Mouse (Mus musculus) testis, adult 2 months (tissue): ENCODE measurements around the gene Ice1. TPM values are rescaled to one million over a fixed set of nuclear protein-coding genes. Genes with fewer than 3 reads are reported as not detected.
A peak's percentile ranks its signal among the peaks of the same experiment; 100 is the strongest.

Experiments used
- H3K27ac ChIP-seq: fragments of 200-500 bp; 2 replicates; pipeline ENCODE4 v1.5.1; 2012; ENCODE audit warnings: low read depth, low read length; ENCODE audit not compliant: control insufficient read depth, insufficient read depth
- H3K27me3 ChIP-seq: fragments of 200-500 bp; 2 replicates; pipeline ENCODE4 v1.6.1; 2012; ENCODE audit warnings: mild to moderate bottlenecking, low read length, moderate library complexity; ENCODE audit not compliant: control insufficient read depth, insufficient read depth
- H3K36me3 ChIP-seq: fragments of 200-500 bp; 2 replicates; pipeline ENCODE4 v1.6.1; 2012; ENCODE audit warnings: mild to moderate bottlenecking, low read length; ENCODE audit not compliant: control insufficient read depth, insufficient read depth
- H3K4me1 ChIP-seq: fragments of 200-500 bp; 2 replicates; pipeline ENCODE4 v1.6.1; 2012; ENCODE audit warnings: low read length; ENCODE audit not compliant: control insufficient read depth, insufficient read depth
- H3K4me3 ChIP-seq: fragments of 200-500 bp; 2 replicates; pipeline ENCODE4 v1.5.1; 2012; ENCODE audit warnings: low read depth, mild to moderate bottlenecking, low read length, moderate library complexity, mixed read lengths; ENCODE audit not compliant: control insufficient read depth
- CTCF ChIP-seq: fragments of 200-500 bp; IDR thresholded peaks from 2 replicates; pipeline ENCODE4 v1.5.1; 2012; ENCODE audit warnings: low read depth, mild to moderate bottlenecking, inconsistent platforms, low read length, moderate library complexity; ENCODE audit not compliant: control insufficient read depth, insufficient read depth, insufficient replicate concordance
- POLR2A ChIP-seq: fragments of 200-500 bp; IDR thresholded peaks from 2 replicates; pipeline ENCODE4 v1.6.1; 2012; ENCODE audit warnings: low read depth, mild to moderate bottlenecking, inconsistent platforms, low read length, moderate library complexity; ENCODE audit not compliant: control insufficient read depth
- polyA plus RNA-seq: library from polyadenylated mRNA; depleted of rRNA; stranded (reverse); fragments of >200 nt; gene quantifications from 2 replicates; pipeline ENCODE4 v1.2.3, GENCODE M21; 2012

The Ice1 gene
- polyA plus RNA-seq, 1 experiment, result 22.2 TPM

DNA sequence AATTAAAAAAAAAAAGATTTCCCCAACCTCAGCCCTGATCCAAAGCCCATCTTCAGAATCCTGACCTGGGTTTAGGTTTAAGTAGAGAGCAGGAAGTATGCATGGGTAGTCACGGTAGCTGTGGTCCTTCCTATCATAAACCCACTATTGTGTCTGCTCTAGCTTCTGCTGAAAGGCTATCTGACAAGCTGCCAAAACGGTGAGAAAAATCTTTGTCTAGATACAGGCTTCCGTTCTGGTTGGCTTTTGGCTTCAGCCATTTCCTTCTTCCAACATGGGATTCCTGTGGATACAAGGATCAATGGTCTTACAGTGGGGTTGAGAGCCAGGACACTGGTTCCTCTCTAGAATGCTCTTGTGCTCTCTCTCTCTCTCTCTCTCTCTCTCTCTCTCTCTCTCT lies 2.2 kb upstream of the Ice1 start:
- TF ChIP-seq CTCF (no peak), POLR2A (no peak)

DNA sequence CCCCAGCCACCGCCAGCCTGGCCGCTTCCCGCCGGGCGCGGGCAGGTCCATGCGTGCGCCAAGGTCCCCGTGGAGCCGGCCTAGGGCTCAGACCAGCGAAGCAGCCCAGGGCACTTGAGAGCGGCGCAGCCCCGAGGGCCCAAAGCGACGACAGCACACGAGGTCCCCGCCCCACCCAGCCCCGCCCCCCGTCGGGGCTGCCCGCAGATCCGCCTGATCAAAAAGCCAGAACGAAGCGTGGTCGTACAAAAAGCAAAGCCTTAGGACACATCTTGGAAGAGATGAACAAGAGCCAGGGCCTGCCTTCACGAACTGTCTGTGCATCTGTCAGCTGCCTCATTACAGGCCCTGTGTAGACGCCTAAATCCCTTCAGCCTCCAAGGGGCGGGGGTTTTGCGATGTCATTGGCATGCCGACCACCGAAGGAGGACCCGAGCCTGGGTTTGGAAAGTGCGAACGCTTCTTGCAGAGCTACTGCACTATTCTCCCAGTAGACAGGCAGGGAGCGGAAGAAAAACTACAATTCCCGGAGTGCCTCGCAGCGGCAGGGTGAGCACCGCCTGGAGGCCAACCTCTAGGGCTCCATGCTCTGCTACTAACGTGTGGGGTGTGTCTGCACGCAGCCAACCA lies 343 bp upstream of the Ice1 start:
- no peak for TF ChIP-seq CTCF
- peak; percentile 43; the same call in 1 of the 2 replicates for TF ChIP-seq POLR2A
- Histone ChIP-seq H3K36me3 (no peaks in the 10 kb centered on the region), H3K27me3 (no peaks in the 10 kb centered on the region), H3K4me3 (peak overlapping the region; percentile 92), H3K27ac (peak overlapping the region; percentile 85), H3K4me1 (peaks cover 7% of the 10 kb centered on the region)

More for the DNA sequence above, 2.2 kb upstream of the Ice1 start:
- Histone ChIP-seq H3K4me3 (no peak overlapping the region), H3K27ac (no peak overlapping the region), H3K36me3 (no peaks in the 10 kb centered on the region), H3K27me3 (no peaks in the 10 kb centered on the region), H3K4me1 (peaks cover 7% of the 10 kb centered on the region)

DNA sequence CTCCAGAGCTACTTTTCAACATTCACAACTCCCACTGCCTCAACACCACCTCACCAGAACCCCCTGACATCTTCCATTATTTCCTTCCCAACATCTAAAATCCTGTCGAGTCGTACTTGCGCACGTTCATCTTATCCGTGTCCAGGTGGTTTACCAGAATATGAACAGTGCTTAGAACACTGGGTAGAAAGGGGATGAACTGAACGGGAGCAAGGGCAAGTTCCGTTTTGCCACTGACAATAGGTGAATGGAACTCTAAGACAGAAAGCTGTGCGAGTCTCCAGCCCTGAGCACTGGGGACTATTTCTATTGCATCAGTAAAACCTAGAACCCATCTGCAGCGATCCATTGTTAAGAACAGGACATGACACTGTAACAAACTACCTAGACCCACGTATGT lies 728 bp downstream of the Ice1 start:
- peaks cover 7% of the 10 kb centered on the region for H3K4me1 ChIP-seq
- no peak overlapping the region for H3K27ac ChIP-seq
- peak overlapping the region; percentile 92; the same call in 1 of the 2 replicates for H3K4me3 ChIP-seq
- no peaks in the 10 kb centered on the region for H3K27me3 ChIP-seq
- H3K36me3 ChIP-seq, result no peaks in the 10 kb centered on the region
- TF ChIP-seq CTCF (no peak), POLR2A (no peak)

DNA sequence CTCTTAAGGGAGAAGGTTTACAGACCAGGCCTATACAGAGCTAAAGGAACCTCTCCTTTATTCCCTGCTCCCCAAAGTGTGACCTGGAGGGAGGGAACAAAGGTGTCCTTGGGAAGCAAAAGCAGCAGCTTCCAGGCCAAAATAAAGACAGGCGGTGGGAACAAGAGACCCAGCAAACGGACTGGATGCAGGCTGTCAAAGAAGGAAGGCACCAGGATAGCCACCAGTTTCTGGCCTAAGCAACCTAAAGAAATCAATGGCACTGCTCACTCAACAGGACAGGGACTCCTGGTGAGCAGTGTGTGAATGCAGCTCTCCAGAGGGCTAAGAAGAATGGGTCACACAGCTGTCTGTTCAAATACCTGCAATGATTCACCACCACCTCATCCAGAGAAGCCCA lies 1.8 kb downstream of the Ice1 start:
- no peak for TF ChIP-seq CTCF
- TF ChIP-seq POLR2A, result no peak
- H3K36me3 ChIP-seq, result no peaks in the 10 kb centered on the region
- no peak overlapping the region for H3K4me3 ChIP-seq
- no peak overlapping the region for H3K27ac ChIP-seq
- H3K27me3 ChIP-seq, result no peaks in the 10 kb centered on the region
- peaks cover 7% of the 10 kb centered on the region for H3K4me1 ChIP-seq

DNA sequence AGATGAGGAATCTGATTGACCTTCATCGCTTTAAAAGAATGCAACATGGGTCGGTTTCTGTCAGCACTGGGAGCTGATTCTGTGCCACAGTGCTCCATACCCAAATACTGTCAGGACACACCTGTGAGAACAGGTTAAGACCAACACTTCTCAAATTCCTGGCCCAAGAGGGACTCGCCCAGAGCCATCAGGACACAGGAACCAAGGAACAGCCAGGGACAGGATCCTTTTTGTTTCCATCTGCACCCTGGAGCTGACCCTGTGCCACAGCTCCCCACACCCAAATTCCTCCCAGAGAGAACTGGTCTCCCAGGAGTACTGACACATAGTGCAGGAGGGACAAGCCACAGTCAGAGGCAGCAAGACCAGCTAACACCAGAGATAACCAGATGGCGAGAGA lies 11.0 kb downstream of the Ice1 start:
- Histone ChIP-seq H3K27me3 (no peaks in the 10 kb centered on the region), H3K27ac (no peak overlapping the region), H3K4me3 (no peak overlapping the region), H3K4me1 (no peaks in the 10 kb centered on the region), H3K36me3 (no peaks in the 10 kb centered on the region)
- TF ChIP-seq POLR2A, result no peak
- no peak for TF ChIP-seq CTCF

DNA sequence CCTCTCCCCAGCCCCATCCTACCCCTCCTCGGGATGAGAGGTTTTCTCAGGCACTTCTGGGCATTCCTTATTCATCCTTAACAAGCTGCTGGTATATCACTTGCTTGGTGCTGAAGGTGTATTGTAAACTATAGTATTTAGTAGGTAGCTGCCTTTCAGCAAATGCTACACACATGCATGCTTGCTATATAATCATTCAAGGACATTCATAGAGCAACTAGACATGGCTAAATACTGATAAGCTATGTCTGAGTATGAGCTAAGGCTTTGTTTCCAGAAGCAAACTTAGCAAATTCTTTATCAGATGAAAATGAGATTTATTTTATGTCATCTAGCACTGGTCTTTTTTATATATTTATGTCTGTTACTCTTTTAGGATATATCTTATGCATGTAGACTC lies 11.8 kb downstream of the Ice1 start:
- H3K4me3 ChIP-seq, result no peak overlapping the region
- H3K36me3 ChIP-seq, result no peaks in the 10 kb centered on the region
- no peaks in the 10 kb centered on the region for H3K27me3 ChIP-seq
- no peak overlapping the region for H3K27ac ChIP-seq
- TF ChIP-seq CTCF (no peak), POLR2A (no peak)
- H3K4me1 ChIP-seq, result no peaks in the 10 kb centered on the region

DNA sequence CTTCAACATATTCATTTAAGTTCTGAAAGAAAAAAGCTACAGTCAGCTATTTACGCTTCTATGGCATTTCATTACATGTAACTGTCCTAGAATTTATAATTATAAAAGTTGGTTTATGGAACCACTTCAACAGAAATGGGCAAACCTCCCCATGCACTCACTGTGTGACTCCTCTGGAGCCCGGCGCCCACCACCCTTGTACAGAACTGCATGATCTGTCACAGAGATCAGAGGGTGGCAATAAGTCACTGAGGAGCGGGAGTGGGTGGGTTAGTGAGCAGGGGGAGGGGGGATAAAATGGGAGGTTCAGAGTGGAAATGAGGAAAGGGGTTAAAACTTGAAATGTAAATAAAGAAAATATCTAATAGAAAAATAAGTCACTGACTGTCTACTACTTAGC lies 13.0 kb downstream of the Ice1 start:
- no peaks in the 10 kb centered on the region; the same call in 1 of the 2 replicates for H3K36me3 ChIP-seq
- no peaks in the 10 kb centered on the region for H3K27me3 ChIP-seq
- H3K4me3 ChIP-seq, result no peak overlapping the region
- TF ChIP-seq CTCF (no peak), POLR2A (no peak)
- no peaks in the 10 kb centered on the region for H3K4me1 ChIP-seq
- H3K27ac ChIP-seq, result no peak overlapping the region

DNA sequence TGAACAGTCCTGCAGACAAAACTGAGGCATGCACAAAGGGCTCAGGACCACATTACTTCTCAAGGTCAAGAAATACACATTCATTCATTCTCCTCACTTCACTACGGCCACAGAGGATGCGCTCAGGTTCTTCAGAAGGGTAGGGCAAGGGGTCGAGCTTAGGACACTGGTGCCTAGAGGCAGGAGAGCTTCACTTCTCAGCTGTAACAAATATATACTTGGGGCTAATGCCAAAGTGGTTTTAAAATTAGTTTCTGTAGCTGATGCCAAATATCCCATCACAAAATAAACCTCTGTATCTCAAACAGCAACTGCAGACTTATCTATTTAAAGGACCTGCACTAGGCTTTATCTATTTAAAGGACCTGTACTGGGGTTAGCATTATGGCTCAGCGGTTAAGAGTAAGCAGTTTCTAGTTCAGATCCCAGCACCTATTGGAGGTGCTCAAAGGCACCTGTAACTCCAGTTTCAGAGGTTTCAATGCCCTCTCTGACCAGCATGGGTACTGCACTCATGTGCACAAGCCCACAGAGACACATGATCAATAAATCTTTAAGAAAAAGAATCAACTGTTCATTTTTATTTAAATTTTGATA lies 14.9 kb downstream of the Ice1 start:
- Histone ChIP-seq H3K27ac (no peak overlapping the region), H3K4me1 (no peaks in the 10 kb centered on the region)

More for the DNA sequence above, 14.9 kb downstream of the Ice1 start:
- TF ChIP-seq POLR2A, result no peak
- no peak for TF ChIP-seq CTCF
- Histone ChIP-seq H3K27me3 (no peaks in the 10 kb centered on the region), H3K4me3 (no peak overlapping the region), H3K36me3 (no peaks in the 10 kb centered on the region; the same call in 1 of the 2 replicates)
